Mouse (Mus musculus) limb, embryonic 12.5 days (tissue): ENCODE measurements around the gene Anpep. TPM values are rescaled to one million over a fixed set of nuclear protein-coding genes. Genes with fewer than 3 reads are reported as not detected.

Experiments used
- ATAC-seq: fragments of 200-750 bp; cut with Nextera tagmentation; 2 replicates; pipeline ENCODE4 v1.8.0; 2017; ENCODE audit warnings: low read depth, moderate TSS enrichment; ENCODE audit not compliant: insufficient number of reproducible peaks, insufficient read depth, low FRiP score, low TSS enrichment
- H3K27ac ChIP-seq: fragments of 300-500 bp; sonication (generic); 2 replicates; pipeline ENCODE4 v1.5.1; 2016; ENCODE audit warnings: mild to moderate bottlenecking, moderate library complexity
- H3K27me3 ChIP-seq: fragments of 300-500 bp; sonication (generic); 2 replicates; pipeline ENCODE4 v1.6.1; 2016; ENCODE audit warnings: mild to moderate bottlenecking, moderate library complexity
- H3K36me3 ChIP-seq: fragments of 300-500 bp; sonication (generic); 2 replicates; pipeline ENCODE4 v1.6.1; 2016; ENCODE audit warnings: mild to moderate bottlenecking, moderate library complexity
- H3K4me1 ChIP-seq: fragments of 300-500 bp; sonication (generic); replicated peaks from 2 replicates; pipeline ENCODE4 v1.6.1; 2016
- H3K4me2 ChIP-seq: fragments of 300-500 bp; sonication (generic); 2 replicates; pipeline ENCODE4 v1.6.1; 2016; ENCODE audit warnings: mild to moderate bottlenecking, moderate library complexity
- H3K4me3 ChIP-seq: fragments of 300-500 bp; sonication (generic); replicated peaks from 2 replicates; pipeline ENCODE4 v1.5.1; 2016; ENCODE audit warnings: mild to moderate bottlenecking
- H3K9ac ChIP-seq: fragments of 300-500 bp; sonication (generic); replicated peaks from 2 replicates; pipeline ENCODE4 v1.6.1; 2016; ENCODE audit warnings: mild to moderate bottlenecking, moderate library complexity
- H3K9me3 ChIP-seq: fragments of 300-500 bp; sonication (generic); 2 replicates; pipeline ENCODE4 v1.6.1; 2016; ENCODE audit warnings: mild to moderate bottlenecking, moderate library complexity
- WGBS: fragments of 180-500 bp; shearing (Covaris S2); methylation state at CpG from one replicate; pipeline ENCODE4 v1.1.7; 2016; 5-methylcytosine and 5-hydroxymethylcytosine counted together
- polyA plus RNA-seq: library from polyadenylated mRNA; unstranded; fragments of >200 nt; fragmentation: Nextera tagmentation; extraction: Ambion mirVana; gene quantifications from 2 replicates; pipeline ENCODE4 v1.2.1, GENCODE M21; 2016

Gene Anpep
- polyA plus RNA-seq, 1 experiment from 2014 or later = 10.6 TPM

DNA sequence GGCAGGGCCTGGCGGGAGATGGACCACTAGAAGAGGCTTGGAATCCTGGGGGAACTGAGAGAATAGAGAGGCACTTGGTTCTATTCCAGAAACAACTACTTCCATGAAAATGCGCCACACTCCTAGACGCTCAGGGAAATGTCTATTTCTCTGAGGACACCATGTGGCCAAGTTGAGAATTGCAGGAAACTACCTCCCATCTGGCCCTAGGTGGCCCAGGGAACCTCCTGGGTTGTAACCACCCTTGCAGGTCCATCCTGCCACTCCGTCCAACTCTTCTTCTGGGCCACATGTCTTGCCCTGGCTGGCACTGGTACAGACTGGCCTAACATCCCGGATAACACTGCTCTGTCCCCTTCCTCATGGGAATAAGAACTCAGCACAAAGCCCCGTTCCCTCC lies 74.6 kb downstream of the Anpep start:
- no peak overlapping the region for H3K27ac ChIP-seq
- H3K9me3 ChIP-seq = no peaks in the 10 kb centered on the region
- 15% methylated on average over 6 of the region's 6 CpGs for WGBS
- no peak overlapping the region for H3K4me3 ChIP-seq
- H3K4me2 ChIP-seq = no peak overlapping the region
- H3K4me1 ChIP-seq = peaks cover 18% of the 10 kb centered on the region
- H3K9ac ChIP-seq = no peak overlapping the region
- no peak; the same call in 1 of the 2 replicates for ATAC-seq
- H3K27me3 ChIP-seq = peaks cover 41% of the 10 kb centered on the region
- H3K36me3 ChIP-seq = no peaks in the 10 kb centered on the region

DNA sequence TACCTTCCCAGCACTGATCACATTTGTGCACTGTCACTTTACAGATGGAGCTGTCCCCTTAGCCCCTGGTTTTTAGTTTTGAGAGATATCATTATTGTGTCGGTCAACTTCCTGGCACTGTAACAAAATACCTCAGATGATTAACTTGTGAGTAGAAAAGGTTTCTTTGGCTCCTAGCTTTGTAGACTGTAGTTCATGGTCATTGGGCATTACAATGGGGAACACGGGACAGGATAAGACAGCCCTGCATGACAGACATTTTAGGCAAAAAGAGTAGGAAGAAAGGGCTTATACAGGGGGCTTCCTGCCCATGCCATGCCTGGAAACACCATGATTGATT lies 78.4 kb downstream of the Anpep start:
- no peaks in the 10 kb centered on the region for H3K36me3 ChIP-seq
- peaks cover 10% of the 10 kb centered on the region; the same call in 1 of the 2 replicates for H3K4me1 ChIP-seq
- ATAC-seq = no peak
- peaks cover 16% of the 10 kb centered on the region for H3K27me3 ChIP-seq
- WGBS = 89% methylated on average over 2 of the region's 2 CpGs
- no peaks in the 10 kb centered on the region for H3K9me3 ChIP-seq
- no peak overlapping the region for H3K4me3 ChIP-seq
- no peak overlapping the region for H3K9ac ChIP-seq
- no peak overlapping the region for H3K27ac ChIP-seq
- no peak overlapping the region for H3K4me2 ChIP-seq

- H3K4me2 ChIP-seq = no peak overlapping the region
- H3K27ac ChIP-seq = no peak overlapping the region
- H3K9me3 ChIP-seq = no peaks in the 10 kb centered on the region
- H3K4me1 ChIP-seq = peaks cover 10% of the 10 kb centered on the region; the same call in 1 of the 2 replicates
- H3K9ac ChIP-seq = no peak overlapping the region
- H3K36me3 ChIP-seq = no peaks in the 10 kb centered on the region
- no peak overlapping the region for H3K4me3 ChIP-seq
- no peak for ATAC-seq
- H3K27me3 ChIP-seq = peaks cover 12% of the 10 kb centered on the region
- WGBS = 80% methylated on average over 11 of the region's 11 CpGs
These were observed 78.9 kb downstream of the Anpep start for GRCm38 (mm10) chr7:79781826-79782515.

DNA sequence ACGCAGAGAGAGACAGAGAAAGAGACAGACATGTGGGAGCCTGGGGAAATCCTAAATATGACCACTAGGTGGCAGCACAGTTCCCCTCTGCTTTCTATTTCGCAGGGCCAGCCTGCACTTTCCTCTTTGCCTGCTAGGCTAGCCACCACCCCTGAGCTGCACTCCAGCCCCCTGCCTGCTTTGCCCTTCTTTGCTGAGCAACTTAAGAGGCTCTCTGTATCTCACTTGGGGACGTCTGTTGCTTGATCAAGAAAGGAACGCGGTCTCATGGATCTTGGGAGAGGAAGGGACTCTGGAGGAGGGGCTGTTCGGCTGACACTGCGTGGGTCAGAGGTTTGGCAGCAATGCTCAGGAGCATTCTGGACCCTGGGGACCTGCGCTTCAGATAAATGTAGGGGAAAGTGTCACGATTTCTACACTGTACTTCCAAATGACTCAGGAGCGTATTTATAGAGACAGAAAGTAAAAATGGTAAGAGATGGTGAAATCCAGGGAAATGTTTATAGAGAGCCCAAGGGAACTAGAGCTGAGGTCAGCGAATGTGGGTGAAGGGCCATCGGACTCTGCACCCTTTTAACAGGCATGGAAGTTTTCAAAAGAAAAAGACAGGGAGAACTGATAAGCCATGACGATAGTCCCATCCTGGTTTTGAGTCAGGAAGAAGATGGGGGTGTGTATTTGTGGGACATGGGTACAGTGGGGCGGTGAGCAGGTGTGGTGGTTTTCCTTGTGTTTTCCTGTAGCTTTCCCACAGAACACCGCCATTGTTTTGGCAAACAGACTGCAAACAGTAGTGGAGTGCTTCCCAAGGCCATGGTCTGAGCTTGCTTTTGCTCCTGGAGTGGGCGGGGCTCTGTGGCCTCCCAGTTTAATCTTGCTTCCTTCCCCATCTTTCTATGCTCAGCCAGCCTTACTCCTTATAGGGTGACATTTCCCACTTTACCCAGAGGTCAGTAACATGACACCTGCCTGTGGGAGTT lies 79.9 kb downstream of the Anpep start:
- no peak for ATAC-seq
- Histone ChIP-seq H3K9me3 (no peaks in the 10 kb centered on the region), H3K27ac (no peak overlapping the region), H3K4me3 (no peak overlapping the region; the same call in 1 of the 2 replicates), H3K4me2 (peak overlapping the region; percentile 49), H3K36me3 (no peaks in the 10 kb centered on the region), H3K27me3 (peaks cover 11% of the 10 kb centered on the region; the same call in 1 of the 2 replicates), H3K9ac (0 out of 2 replicates have a peak overlapping the region, but pooled peaks have one; percentile 37), H3K4me1 (peaks cover 10% of the 10 kb centered on the region; the same call in 1 of the 2 replicates)
- WGBS = 29% methylated on average over 16 of the region's 16 CpGs

Other genes with a start within 250 kb of the Anpep start
- gene Rhcg, start 243.4 kb downstream of the Anpep start, polyA plus RNA-seq = 0.15 TPM in 1 of 2 replicates, not detected in the other
- 14.2 and 16.6 TPM in 2 replicates for gene Ticrr, start 200.9 kb downstream of the Anpep start, polyA plus RNA-seq
- 10.9 and 11.1 TPM in 2 replicates for gene Kif7, start 145.3 kb downstream of the Anpep start, polyA plus RNA-seq
- gene Plin1, start 128.2 kb downstream of the Anpep start, polyA plus RNA-seq = not detected in 2 replicates
- gene Pex11a, start 117.9 kb downstream of the Anpep start, polyA plus RNA-seq = 12.2 and 12.9 TPM in 2 replicates
- 0.32 and 0.35 TPM in 2 replicates for gene Wdr93, start 117.9 kb downstream of the Anpep start, polyA plus RNA-seq
- not detected in 2 replicates for gene Mesp1, start 67.3 kb downstream of the Anpep start, polyA plus RNA-seq
- 0.14 and 0.32 TPM in 2 replicates for gene Mesp2, start 50.3 kb downstream of the Anpep start, polyA plus RNA-seq
- 32.0 and 36.0 TPM in 2 replicates for gene Ap3s2, start 59.6 kb upstream of the Anpep start, polyA plus RNA-seq
- gene Arpin, start 74.3 kb upstream of the Anpep start, polyA plus RNA-seq = 17.9 and 19.0 TPM in 2 replicates
- 18.5 and 19.4 TPM in 2 replicates for gene Zfp710, start 163.8 kb upstream of the Anpep start, polyA plus RNA-seq